Comparison of ENCODE assay signal across 8 mouse cellular contexts in genomic region chr4:127015294-127015993, GRCm38 (mm10). TPM values are rescaled to one million over a fixed set of nuclear protein-coding genes. Genes with fewer than 3 reads are reported as not detected.
DNase-seq lines count a peak whose midpoint lies in the region; ATAC-seq lines count a peak whose summit lies in the region.
"Not testable (repeated sequence)": the region's sequence is repeated elsewhere in the genome, so short reads cannot be mapped to it uniquely, and the experiment has no call there.

No protein-coding gene starts in this region.

- H3K36me3 ChIP-seq in hindbrain, embryonic 13.5 days: not testable (repeated sequence)

- H3K4me1 ChIP-seq in hindbrain, embryonic 13.5 days (replicated peaks): not testable (repeated sequence)

- WGBS in hindbrain, embryonic 13.5 days: 10% methylated on average over 14 of the region's 26 CpGs

- H3K27ac ChIP-seq in hindbrain, embryonic 13.5 days: peak overlapping the region; percentile 79

- peak; percentile 93 for ATAC-seq in hindbrain, embryonic 13.5 days (ENCODE audit: low FRiP score)

- DNase-seq in NIH3T3 (ENCODE audit: low read depth): peak; percentile 88
- peak; percentile 92 to 94 for DNase-seq in cerebellum, postnatal 14 days
- DNase-seq in frontal cortex, postnatal 25 days (ENCODE audit: low spot score in 2 of 2): peak; percentile 77
- DNase-seq in layer of hippocampus, postnatal 25 days (ENCODE audit: extremely low spot score in 1 of 2, low spot score in 1 of 2): peak; percentile 53 to 85
- peak; percentile 90 for DNase-seq in lung, postnatal 14 days
- peak; percentile 95 for DNase-seq in retina, embryonic 14.5 days (ENCODE audit: low spot score)
- DNase-seq in thymus, postnatal 36 days: peak; percentile 82

- H3K9me3 ChIP-seq in hindbrain, embryonic 13.5 days: not testable (repeated sequence)

- peak overlapping the region; percentile 44 for H3K4me2 ChIP-seq in hindbrain, embryonic 13.5 days

- H3K9ac ChIP-seq in hindbrain, embryonic 13.5 days: not testable (repeated sequence)

- not testable (repeated sequence) for H3K27me3 ChIP-seq in hindbrain, embryonic 13.5 days

- H3K4me3 ChIP-seq in hindbrain, embryonic 13.5 days: peak overlapping the region; percentile 32

RNA-seq across cellular contexts. Expression of gene Sfpq, which starts 5.7 kb away (rescaled TPM):
- 89.3 and 89.9 TPM in 2 replicates for polyA plus RNA-seq in hindbrain, embryonic 13.5 days (2015; fragmentation: Nextera tagmentation; extraction: Ambion mirVana)
- 100 to 1,000 TPM; 235 to 287 TPM for total RNA-seq in layer of hippocampus, postnatal 25 days (2021)

RNA-seq across cellular contexts. Expression of gene Zmym1, which starts 45.5 kb away (rescaled TPM):
- polyA plus RNA-seq in hindbrain, embryonic 13.5 days (2015; fragmentation: Nextera tagmentation; extraction: Ambion mirVana): 21.2 and 24.4 TPM in 2 replicates
- total RNA-seq in layer of hippocampus, postnatal 25 days (2021): 10 to 100 TPM; 12.5 to 13.4 TPM

RNA-seq across cellular contexts. Expression of gene Zmym4, which starts 47.5 kb away (rescaled TPM):
- polyA plus RNA-seq in hindbrain, embryonic 13.5 days (2015; fragmentation: Nextera tagmentation; extraction: Ambion mirVana): 30.0 and 31.4 TPM in 2 replicates
- total RNA-seq in layer of hippocampus, postnatal 25 days (2021): 10 to 100 TPM; 44.1 to 45.5 TPM

Comparison
In these comparisons a context has a peak if more than half of its experiments do, and no peak if none do; other contexts are left out.
1. Peak in every context shown above with its lines: DNase-seq, ATAC-seq, H3K4me3 ChIP-seq and H3K27ac ChIP-seq.